Mouse (Mus musculus) heart, postnatal 0 days (tissue): Measurements from ENCODE around the gene Ncam1.

Source experiments
- CTCF ChIP-seq: IDR thresholded peaks from 2 replicates; pipeline ENCODE4 v1.5.1; 2016; ENCODE audit warnings: antibody characterized with exemption, control low read depth, low read depth
- EP300 ChIP-seq: IDR thresholded peaks from 2 replicates; pipeline ENCODE4 v1.6.1; 2016; ENCODE audit warnings: antibody characterized with exemption, low read depth

GRCm38 (mm10) chr9:49509094-49509493, 289.6 kb downstream of the Ncam1 start:
- TF ChIP-seq CTCF (no peak), EP300 (no peak)
